Mouse (Mus musculus) cortical plate, adult 2 months (tissue): Measurements from ENCODE around the gene Cst3.

Source experiments
- CTCF ChIP-seq: fragments of 200-500 bp; IDR thresholded peaks from 2 replicates; pipeline ENCODE4 v1.5.1; 2011; ENCODE audit warnings: mild to moderate bottlenecking, control low read depth, low read length; ENCODE audit not compliant: insufficient read depth; ENCODE audit errors: extremely low read depth
- POLR2A ChIP-seq: fragments of 200-500 bp; IDR thresholded peaks from 2 replicates; pipeline ENCODE4 v1.6.1; 2011; ENCODE audit warnings: mild to moderate bottlenecking, low read length, control low read depth; ENCODE audit not compliant: insufficient read depth; ENCODE audit errors: extremely low read depth

DNA sequence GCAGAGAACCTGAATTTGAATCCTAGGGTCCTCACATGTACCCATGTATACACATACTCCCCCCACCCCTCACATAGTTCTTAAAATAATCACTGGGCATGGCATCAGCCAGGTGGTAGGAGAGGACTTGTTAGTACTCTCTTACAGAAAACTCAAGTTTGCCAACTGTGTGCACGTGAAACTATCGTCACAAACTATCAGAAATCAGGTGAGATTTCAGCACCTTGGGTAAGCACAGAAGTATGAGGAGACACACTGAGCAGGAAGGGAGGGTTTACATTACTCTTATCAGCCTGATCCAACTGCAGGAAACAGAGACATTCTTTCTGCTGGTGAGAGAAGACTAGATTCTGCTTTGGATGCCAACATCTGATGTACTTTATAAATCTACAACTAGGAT is 36.3 kb downstream of the Cst3 start:
- no peak for TF ChIP-seq CTCF
- TF ChIP-seq POLR2A, result no peak
